Mouse (Mus musculus): ENCODE measurements around the gene Foxn3. TPM values are rescaled to one million over a fixed set of nuclear protein-coding genes. Genes with fewer than 3 reads are reported as not detected.

Foxn3 gene
- total and polyA plus RNA-seq, 2 experiments = 21.1 to 27.3 TPM

DNA sequence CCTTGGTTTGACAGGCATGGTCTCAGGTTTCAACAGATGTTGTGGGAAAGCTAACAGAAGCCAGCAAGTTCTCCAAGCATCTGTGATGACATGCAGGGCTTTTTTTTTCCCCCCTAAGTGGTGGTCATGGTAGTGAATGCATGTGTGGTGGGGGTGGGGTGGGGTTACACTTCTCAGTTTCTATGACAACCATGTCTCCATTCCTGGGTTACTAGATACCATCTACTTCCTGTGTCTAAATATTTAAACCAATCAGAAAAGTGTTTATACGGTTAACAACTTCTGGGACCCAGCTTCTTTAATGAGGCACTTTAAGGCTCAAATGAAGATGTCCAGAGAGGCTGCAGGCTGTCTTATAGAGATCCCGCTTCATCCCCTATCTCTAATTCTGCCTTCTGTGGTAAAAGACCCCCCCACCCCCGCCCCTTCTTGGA lies 2.0 kb downstream of the Foxn3 start:
- 73% methylated on average over 3 of the region's 3 CpGs for WGBS
- TF ChIP-seq CTCF (IDR thresholded peaks at IDR 0.05; ENCODE audit: low read depth, low read length) (no peak), POLR2A (IDR thresholded peaks at IDR 0.05; ENCODE audit: extremely low read depth, insufficient read depth, low read length) (no peak)
- Histone ChIP-seq H3K4me3 (ENCODE audit: insufficient read depth, low read depth, low read length) (no peak overlapping the region), H3K36me3 (ENCODE audit: control insufficient read depth, insufficient read depth, low read length) (no peaks in the 10 kb centered on the region), H3K9ac (ENCODE audit: low read depth, low read length) (no peak overlapping the region), H3K27me3 (ENCODE audit: control insufficient read depth, insufficient read depth, low read length) (no peaks in the 10 kb centered on the region), H3K4me1 (ENCODE audit: control insufficient read depth, insufficient read depth, low read length) (peaks cover 8% of the 10 kb centered on the region; the same call in 1 of the 2 replicates), H3K27ac (replicated peaks; ENCODE audit: insufficient read depth, low read depth, low read length) (peak overlapping the region; percentile 60), H3K79me2 (ENCODE audit: control insufficient read depth, insufficient read depth, low read length) (peaks cover 11% of the 10 kb centered on the region; the same call in 1 of the 2 replicates)
- DNase-seq (ENCODE audit: extremely low read depth, low read depth, low spot score) = no peak

DNA sequence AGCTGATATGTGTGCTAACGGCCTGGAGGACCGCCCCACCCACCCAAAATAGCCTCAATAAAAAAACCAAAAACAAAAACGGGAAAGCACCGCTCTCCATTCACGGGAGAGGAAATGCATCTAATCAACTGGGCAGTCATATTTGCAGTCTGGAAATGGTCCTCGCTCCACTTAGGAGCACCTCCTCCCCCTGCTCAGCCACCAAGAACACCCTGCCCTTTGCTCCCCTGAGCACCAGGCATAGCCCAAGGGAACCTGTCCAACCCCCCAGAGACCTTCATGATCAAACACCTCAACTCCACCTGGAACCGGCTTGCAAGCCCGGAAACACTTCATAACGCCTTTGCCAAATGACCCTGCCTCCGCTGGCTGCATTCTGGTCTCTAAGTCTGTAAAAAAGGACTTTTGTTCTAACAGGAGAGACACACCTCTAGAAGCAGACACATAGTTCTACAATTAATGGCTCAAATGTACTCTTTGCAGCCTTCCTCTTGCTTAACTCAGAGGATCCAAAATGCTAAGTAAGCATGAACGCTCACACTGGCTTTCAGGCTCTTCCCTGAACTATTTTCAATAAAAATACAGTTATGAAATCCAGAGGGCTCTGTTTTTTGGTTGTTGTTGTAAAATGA lies 2.6 kb downstream of the Foxn3 start:
- H3K4me1 ChIP-seq (ENCODE audit: control insufficient read depth, insufficient read depth, low read length) = peaks cover 8% of the 10 kb centered on the region; the same call in 1 of the 2 replicates
- H3K79me2 ChIP-seq (ENCODE audit: control insufficient read depth, insufficient read depth, low read length) = peaks cover 11% of the 10 kb centered on the region; the same call in 1 of the 2 replicates
- peak overlapping the region; percentile 60 for H3K27ac ChIP-seq (replicated peaks; ENCODE audit: insufficient read depth, low read depth, low read length)
- WGBS = 11% methylated on average over 11 of the region's 11 CpGs
- no peaks in the 10 kb centered on the region for H3K27me3 ChIP-seq (ENCODE audit: control insufficient read depth, insufficient read depth, low read length)
- TF ChIP-seq POLR2A (IDR thresholded peaks at IDR 0.05; ENCODE audit: extremely low read depth, insufficient read depth, low read length) = no peak
- TF ChIP-seq CTCF (IDR thresholded peaks at IDR 0.05; ENCODE audit: low read depth, low read length) = no peak
- H3K36me3 ChIP-seq (ENCODE audit: control insufficient read depth, insufficient read depth, low read length) = no peaks in the 10 kb centered on the region
- peak; percentile 84 for DNase-seq (ENCODE audit: extremely low read depth, low read depth, low spot score)
- H3K9ac ChIP-seq (ENCODE audit: low read depth, low read length) = no peak overlapping the region
- no peak overlapping the region for H3K4me3 ChIP-seq (ENCODE audit: insufficient read depth, low read depth, low read length)

DNA sequence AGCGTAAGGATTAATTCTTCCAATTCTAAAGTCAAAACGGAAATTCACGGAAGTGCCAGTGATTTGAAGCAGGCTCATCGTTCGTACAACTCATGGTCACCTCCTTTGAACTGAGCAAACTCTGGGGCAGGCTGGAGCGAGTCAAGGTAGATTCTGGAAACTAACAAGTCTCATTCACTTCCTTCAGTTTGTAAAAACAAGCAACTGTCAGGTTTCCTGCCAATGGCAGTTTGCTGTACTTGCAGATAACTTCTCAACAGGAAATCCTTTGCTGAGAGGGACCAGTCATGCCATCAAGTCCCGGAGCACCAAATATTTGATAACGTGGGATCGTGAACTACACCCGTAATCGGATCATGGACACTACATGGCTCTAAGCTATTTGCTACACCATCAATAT lies 3.9 kb downstream of the Foxn3 start:
- Histone ChIP-seq H3K9ac (ENCODE audit: low read depth, low read length) (no peak overlapping the region), H3K79me2 (ENCODE audit: control insufficient read depth, insufficient read depth, low read length) (peaks cover 16% of the 10 kb centered on the region; the same call in 1 of the 2 replicates), H3K36me3 (ENCODE audit: control insufficient read depth, insufficient read depth, low read length) (no peaks in the 10 kb centered on the region), H3K4me3 (ENCODE audit: insufficient read depth, low read depth, low read length) (no peak overlapping the region), H3K27ac (replicated peaks; ENCODE audit: insufficient read depth, low read depth, low read length) (no peak overlapping the region), H3K27me3 (ENCODE audit: control insufficient read depth, insufficient read depth, low read length) (no peaks in the 10 kb centered on the region), H3K4me1 (ENCODE audit: control insufficient read depth, insufficient read depth, low read length) (peaks cover 8% of the 10 kb centered on the region; the same call in 1 of the 2 replicates)
- TF ChIP-seq CTCF (IDR thresholded peaks at IDR 0.05; ENCODE audit: low read depth, low read length) = no peak
- DNase-seq (ENCODE audit: extremely low read depth, low read depth, low spot score) = no peak
- 75% methylated on average over 11 of the region's 11 CpGs for WGBS

DNA sequence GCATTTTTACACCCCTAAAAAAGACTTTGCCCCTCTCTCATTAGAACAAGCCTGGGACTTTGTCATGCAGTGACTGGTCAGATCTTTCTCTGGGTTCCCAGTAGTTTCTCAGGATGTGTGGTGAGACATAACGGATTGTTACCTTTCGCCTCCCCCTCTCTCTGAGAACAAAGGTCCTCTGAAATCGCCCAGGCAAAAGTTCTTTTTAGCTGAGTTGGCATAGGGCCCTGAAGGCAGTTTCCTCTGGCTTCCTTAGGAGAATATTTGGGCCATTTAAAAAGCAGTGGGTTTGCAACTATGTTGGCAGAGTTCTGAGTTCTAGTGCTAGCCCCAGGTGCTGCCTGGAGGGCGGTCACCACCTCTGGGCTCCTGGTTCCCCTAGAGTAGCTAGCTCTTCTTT lies 4.9 kb downstream of the Foxn3 start:
- no peak overlapping the region for H3K4me3 ChIP-seq (ENCODE audit: insufficient read depth, low read depth, low read length)
- H3K4me1 ChIP-seq (ENCODE audit: control insufficient read depth, insufficient read depth, low read length) = peaks cover 8% of the 10 kb centered on the region; the same call in 1 of the 2 replicates
- H3K27me3 ChIP-seq (ENCODE audit: control insufficient read depth, insufficient read depth, low read length) = no peaks in the 10 kb centered on the region
- WGBS = 39% methylated on average over 4 of the region's 4 CpGs
- no peak for DNase-seq (ENCODE audit: extremely low read depth, low read depth, low spot score)
- no peak for TF ChIP-seq POLR2A (IDR thresholded peaks at IDR 0.05; ENCODE audit: extremely low read depth, insufficient read depth, low read length)
- no peak for TF ChIP-seq CTCF (IDR thresholded peaks at IDR 0.05; ENCODE audit: low read depth, low read length)
- H3K79me2 ChIP-seq (ENCODE audit: control insufficient read depth, insufficient read depth, low read length) = peaks cover 18% of the 10 kb centered on the region; the same call in 1 of the 2 replicates
- H3K27ac ChIP-seq (replicated peaks; ENCODE audit: insufficient read depth, low read depth, low read length) = no peak overlapping the region
- no peaks in the 10 kb centered on the region for H3K36me3 ChIP-seq (ENCODE audit: control insufficient read depth, insufficient read depth, low read length)
- H3K9ac ChIP-seq (ENCODE audit: low read depth, low read length) = no peak overlapping the region

DNA sequence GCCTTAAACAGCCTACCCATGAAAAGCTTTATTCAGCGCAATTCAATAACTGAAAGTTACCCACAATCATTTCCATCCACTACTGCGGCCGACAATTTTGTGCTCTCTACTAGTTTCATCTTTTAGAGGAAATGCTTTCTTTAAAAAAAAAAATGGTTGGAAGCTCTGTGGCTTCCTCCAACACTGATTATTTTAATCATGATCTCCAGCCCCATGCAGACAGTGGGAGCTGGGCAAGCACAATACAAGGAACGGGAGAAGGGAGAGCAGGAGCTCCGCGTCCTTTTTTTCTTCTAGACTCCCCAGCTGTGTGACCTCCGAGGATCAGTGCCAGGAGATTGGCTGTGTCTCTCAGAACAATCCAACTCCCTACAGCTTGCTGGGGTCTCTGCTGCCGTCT lies 5.9 kb downstream of the Foxn3 start:
- Histone ChIP-seq H3K79me2 (ENCODE audit: control insufficient read depth, insufficient read depth, low read length) (peaks cover 21% of the 10 kb centered on the region; the same call in 1 of the 2 replicates), H3K36me3 (ENCODE audit: control insufficient read depth, insufficient read depth, low read length) (no peaks in the 10 kb centered on the region), H3K4me3 (ENCODE audit: insufficient read depth, low read depth, low read length) (no peak overlapping the region), H3K4me1 (ENCODE audit: control insufficient read depth, insufficient read depth, low read length) (peaks cover 8% of the 10 kb centered on the region; the same call in 1 of the 2 replicates), H3K9ac (ENCODE audit: low read depth, low read length) (no peak overlapping the region), H3K27me3 (ENCODE audit: control insufficient read depth, insufficient read depth, low read length) (no peaks in the 10 kb centered on the region), H3K27ac (replicated peaks; ENCODE audit: insufficient read depth, low read depth, low read length) (peak overlapping the region; percentile 50)
- TF ChIP-seq POLR2A (IDR thresholded peaks at IDR 0.05; ENCODE audit: extremely low read depth, insufficient read depth, low read length) (no peak), CTCF (IDR thresholded peaks at IDR 0.05; ENCODE audit: low read depth, low read length) (no peak)
- no peak for DNase-seq (ENCODE audit: extremely low read depth, low read depth, low spot score)
- WGBS = 70% methylated on average over 8 of the region's 8 CpGs

DNA sequence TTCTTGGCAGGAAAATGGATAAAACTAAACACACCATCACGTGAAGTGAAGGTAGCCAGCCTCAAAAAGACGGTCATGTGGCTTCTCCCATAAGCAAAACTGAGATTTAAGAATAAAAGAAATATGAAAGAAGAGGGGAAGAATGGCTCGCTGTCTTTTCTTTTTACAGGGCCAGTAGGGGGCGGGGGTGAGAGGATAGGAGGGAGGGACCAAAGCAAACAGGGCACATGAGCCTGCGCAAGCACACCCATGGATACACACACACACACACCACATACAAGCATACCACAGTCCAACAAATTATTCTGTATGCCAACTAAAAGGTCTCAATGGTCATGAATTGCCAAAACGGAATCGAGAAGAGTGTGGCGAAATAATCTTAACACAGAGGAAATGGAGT lies 12.8 kb downstream of the Foxn3 start:
- WGBS = 60% methylated on average over 8 of the region's 8 CpGs
- DNase-seq (ENCODE audit: extremely low read depth, low read depth, low spot score) = no peak
- peaks cover 4% of the 10 kb centered on the region; the same call in 1 of the 2 replicates for H3K4me1 ChIP-seq (ENCODE audit: control insufficient read depth, insufficient read depth, low read length)
- H3K27me3 ChIP-seq (ENCODE audit: control insufficient read depth, insufficient read depth, low read length) = no peaks in the 10 kb centered on the region
- no peaks in the 10 kb centered on the region for H3K36me3 ChIP-seq (ENCODE audit: control insufficient read depth, insufficient read depth, low read length)
- peaks cover 13% of the 10 kb centered on the region; the same call in 1 of the 2 replicates for H3K79me2 ChIP-seq (ENCODE audit: control insufficient read depth, insufficient read depth, low read length)
- H3K27ac ChIP-seq (replicated peaks; ENCODE audit: insufficient read depth, low read depth, low read length) = no peak overlapping the region
- no peak overlapping the region for H3K4me3 ChIP-seq (ENCODE audit: insufficient read depth, low read depth, low read length)
- no peak overlapping the region for H3K9ac ChIP-seq (ENCODE audit: low read depth, low read length)
- TF ChIP-seq CTCF (IDR thresholded peaks at IDR 0.05; ENCODE audit: low read depth, low read length) (peak; percentile 48), POLR2A (IDR thresholded peaks at IDR 0.05; ENCODE audit: extremely low read depth, insufficient read depth, low read length) (no peak)

Data from liver, adult 2 months (tissue).